Mouse (Mus musculus) intestine, postnatal 0 days (tissue): ENCODE data around the gene Hmcn1. TPM values are rescaled to one million over a fixed set of nuclear protein-coding genes. Genes with fewer than 3 reads are reported as not detected.

Experiments
- ATAC-seq: fragments of 200-750 bp; cut with Nextera tagmentation; 2 replicates; pipeline ENCODE4 v1.8.0; 2017; ENCODE audit warnings: mild to moderate bottlenecking, moderate TSS enrichment, moderate library complexity
- H3K27ac ChIP-seq: fragments of 300-500 bp; sonication (generic); 2 replicates; pipeline ENCODE4 v1.5.1; 2014; ENCODE audit warnings: mild to moderate bottlenecking, low read depth, low read length, moderate library complexity
- H3K27me3 ChIP-seq: fragments of 300-500 bp; sonication (generic); replicated peaks from 2 replicates; pipeline ENCODE4 v1.6.1; 2014; ENCODE audit warnings: low read length, mixed read lengths; ENCODE audit not compliant: control insufficient read depth, insufficient read depth
- H3K36me3 ChIP-seq: fragments of 300-500 bp; sonication (generic); 2 replicates; pipeline ENCODE4 v1.6.1; 2014; ENCODE audit warnings: mild to moderate bottlenecking, moderate library complexity; ENCODE audit not compliant: control insufficient read depth, insufficient read depth
- H3K4me1 ChIP-seq: fragments of 300-500 bp; sonication (generic); replicated peaks from 2 replicates; pipeline ENCODE4 v1.6.1; 2014; ENCODE audit warnings: antibody characterized with exemption, low read length, mixed read lengths; ENCODE audit not compliant: control insufficient read depth, insufficient read depth
- H3K4me2 ChIP-seq: fragments of 300-500 bp; sonication (generic); replicated peaks from 2 replicates; pipeline ENCODE4 v1.6.1; 2014; ENCODE audit warnings: low read depth, mild to moderate bottlenecking, moderate library complexity
- H3K4me3 ChIP-seq: fragments of 300-500 bp; sonication (generic); 2 replicates; pipeline ENCODE4 v1.5.1; 2014; ENCODE audit warnings: low read depth, low read length
- H3K9ac ChIP-seq: fragments of 300-500 bp; sonication (generic); 2 replicates; pipeline ENCODE4 v1.6.1; 2014; ENCODE audit warnings: mild to moderate bottlenecking, low read depth, low read length
- H3K9me3 ChIP-seq: fragments of 300-500 bp; sonication (generic); 2 replicates; pipeline ENCODE4 v1.6.1; 2016; ENCODE audit warnings: mixed run types; ENCODE audit not compliant: control insufficient read depth
- CTCF ChIP-seq: sonication (generic); IDR thresholded peaks from 2 replicates; pipeline ENCODE4 v1.5.1; 2016; ENCODE audit warnings: low read depth, mild to moderate bottlenecking, control low read depth, antibody characterized with exemption, moderate library complexity
- WGBS: fragments of 180-500 bp; shearing (Covaris S2); extraction: QIAGEN DNeasy Blood & Tissue Kit; methylation state at CpG from one replicate; pipeline ENCODE4 v1.1.7; 2014; 5-methylcytosine and 5-hydroxymethylcytosine counted together
- polyA plus RNA-seq: library from polyadenylated mRNA; unstranded; fragments of >200 nt; fragmentation: Nextera tagmentation; extraction: Ambion mirVana; gene quantifications from 2 replicates; pipeline ENCODE4 v1.2.1, GENCODE M21; 2015

Gene Hmcn1
- polyA plus RNA-seq, 1 experiment from 2014 or later, result 4.2 TPM

GRCm38 (mm10) chr1:150682044-150682443 is 311.2 kb downstream of the Hmcn1 start:
- Histone ChIP-seq H3K36me3 (no peaks in the 10 kb centered on the region), H3K27me3 (no peaks in the 10 kb centered on the region), H3K4me2 (no peak overlapping the region), H3K27ac (no peak overlapping the region), H3K4me3 (no peak overlapping the region), H3K9ac (no peak overlapping the region), H3K4me1 (no peaks in the 10 kb centered on the region), H3K9me3 (no peaks in the 10 kb centered on the region)
- no peak for TF ChIP-seq CTCF
- no peak for ATAC-seq
- WGBS, result 77% methylated on average over 6 of the region's 6 CpGs

GRCm38 (mm10) chr1:150681433-150681832 is 311.8 kb downstream of the Hmcn1 start:
- H3K27me3 ChIP-seq, result no peaks in the 10 kb centered on the region
- H3K4me3 ChIP-seq, result no peak overlapping the region
- no peaks in the 10 kb centered on the region for H3K9me3 ChIP-seq
- H3K36me3 ChIP-seq, result no peaks in the 10 kb centered on the region
- H3K4me2 ChIP-seq, result no peak overlapping the region
- TF ChIP-seq CTCF, result no peak
- H3K4me1 ChIP-seq, result no peaks in the 10 kb centered on the region
- H3K27ac ChIP-seq, result no peak overlapping the region
- H3K9ac ChIP-seq, result no peak overlapping the region
- ATAC-seq, result no peak
- 94% methylated on average over 3 of the region's 3 CpGs for WGBS

DNA sequence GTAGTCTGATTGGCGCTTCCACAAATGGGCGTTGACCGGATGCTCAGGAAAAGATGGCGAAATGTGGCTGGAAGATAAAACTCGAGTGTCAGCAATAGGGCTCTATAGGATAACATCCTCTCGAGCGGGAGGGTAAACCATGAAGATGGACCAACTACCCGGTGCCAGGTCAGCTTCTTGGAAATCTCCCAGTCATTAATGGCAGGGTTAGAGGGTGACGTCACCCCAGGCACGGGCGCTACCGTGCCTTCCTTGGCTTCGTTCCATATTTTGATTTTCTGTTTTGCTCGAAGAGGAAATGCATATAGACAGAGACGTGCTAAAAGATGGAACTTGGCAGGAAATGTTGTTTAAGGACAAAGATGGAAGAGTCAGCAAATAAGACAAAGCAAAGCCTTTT is 312.2 kb downstream of the Hmcn1 start:
- Histone ChIP-seq H3K27me3 (no peaks in the 10 kb centered on the region), H3K9me3 (no peaks in the 10 kb centered on the region), H3K4me1 (no peaks in the 10 kb centered on the region), H3K27ac (no peak overlapping the region), H3K4me3 (no peak overlapping the region), H3K36me3 (no peaks in the 10 kb centered on the region), H3K9ac (no peak overlapping the region), H3K4me2 (no peak overlapping the region)
- WGBS, result 74% methylated on average over 15 of the region's 15 CpGs
- TF ChIP-seq CTCF, result no peak
- no peak for ATAC-seq

DNA sequence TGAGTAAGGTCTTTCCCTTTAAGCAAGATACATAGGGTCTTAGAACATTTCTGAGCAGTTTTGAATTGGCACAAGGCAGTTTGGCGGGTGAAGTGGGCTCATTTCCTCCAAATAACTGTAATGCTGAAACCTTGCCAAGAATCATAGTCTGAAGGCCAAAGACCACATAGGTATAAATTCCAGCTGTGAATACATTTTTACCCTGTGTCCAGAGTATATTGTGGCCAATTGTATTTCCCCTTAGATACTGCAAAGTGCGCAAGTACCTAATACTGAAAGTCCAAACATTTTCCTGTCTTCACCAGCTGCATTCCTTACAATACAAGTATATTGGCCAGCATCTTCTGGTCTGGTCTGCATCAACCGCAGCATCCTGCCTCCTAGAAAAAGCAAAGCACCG is 312.9 kb downstream of the Hmcn1 start:
- no peak for TF ChIP-seq CTCF
- Histone ChIP-seq H3K4me3 (no peak overlapping the region), H3K9me3 (no peaks in the 10 kb centered on the region), H3K4me1 (no peaks in the 10 kb centered on the region), H3K9ac (no peak overlapping the region), H3K27me3 (no peaks in the 10 kb centered on the region), H3K36me3 (no peaks in the 10 kb centered on the region), H3K27ac (no peak overlapping the region), H3K4me2 (no peak overlapping the region)
- 73% methylated on average over 4 of the region's 4 CpGs for WGBS
- ATAC-seq, result no peak

DNA sequence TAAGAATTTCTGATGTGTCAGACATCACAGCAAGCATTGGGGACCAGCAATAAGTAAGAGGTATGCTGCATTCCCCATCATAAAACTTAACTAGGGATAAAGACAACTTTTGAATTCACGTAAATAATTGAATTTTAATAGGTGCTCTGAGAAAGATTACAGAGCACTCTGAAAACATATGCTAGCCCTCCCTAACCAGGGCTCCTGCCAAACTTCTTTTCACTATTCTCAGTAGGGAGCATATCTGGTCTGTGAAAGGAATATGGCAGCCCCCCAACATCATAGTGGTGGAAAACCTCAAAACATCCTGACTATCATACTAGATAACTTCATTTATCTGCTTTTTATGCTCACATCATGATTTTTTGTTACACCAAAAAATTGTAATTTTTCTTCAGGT is 347.9 kb downstream of the Hmcn1 start:
- H3K27me3 ChIP-seq, result no peaks in the 10 kb centered on the region
- no peaks in the 10 kb centered on the region for H3K36me3 ChIP-seq
- TF ChIP-seq CTCF, result no peak
- no peaks in the 10 kb centered on the region for H3K9me3 ChIP-seq
- no peak overlapping the region for H3K4me2 ChIP-seq
- H3K27ac ChIP-seq, result no peak overlapping the region
- H3K9ac ChIP-seq, result no peak overlapping the region
- no peaks in the 10 kb centered on the region for H3K4me1 ChIP-seq
- ATAC-seq, result no peak
- WGBS, result 93% methylated on average over 1 of the region's 1 CpGs
- no peak overlapping the region for H3K4me3 ChIP-seq

DNA sequence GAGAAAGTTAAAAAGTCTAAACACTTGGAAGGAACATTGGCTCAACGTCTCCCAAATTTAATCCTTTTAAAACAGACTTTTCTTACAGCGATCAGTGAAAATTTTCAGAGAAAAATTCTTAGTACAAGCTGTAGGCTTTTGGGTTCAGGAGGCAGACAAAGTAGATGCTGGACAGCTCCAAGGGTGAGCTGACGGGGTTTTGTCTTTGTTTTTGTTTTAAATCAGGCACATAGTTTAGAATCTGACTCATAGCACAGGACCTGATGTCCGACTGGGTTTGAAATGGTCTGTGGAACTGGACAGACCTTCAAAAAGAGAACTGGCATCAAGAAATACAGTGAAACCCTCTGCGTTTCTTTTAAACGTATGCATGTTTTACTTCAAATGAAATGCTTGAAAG is 353.7 kb downstream of the Hmcn1 start:
- Histone ChIP-seq H3K9me3 (no peaks in the 10 kb centered on the region), H3K27me3 (no peaks in the 10 kb centered on the region), H3K9ac (no peak overlapping the region), H3K36me3 (no peaks in the 10 kb centered on the region), H3K4me2 (no peak overlapping the region), H3K27ac (no peak overlapping the region), H3K4me3 (no peak overlapping the region), H3K4me1 (no peaks in the 10 kb centered on the region)
- TF ChIP-seq CTCF, result no peak
- ATAC-seq, result no peak
- WGBS, result 48% methylated on average over 6 of the region's 6 CpGs

- no peaks in the 10 kb centered on the region for H3K27me3 ChIP-seq
- H3K9me3 ChIP-seq, result no peaks in the 10 kb centered on the region
- H3K36me3 ChIP-seq, result no peaks in the 10 kb centered on the region
- no peak overlapping the region for H3K9ac ChIP-seq
- WGBS, result 63% methylated on average over 4 of the region's 4 CpGs
- H3K4me3 ChIP-seq, result no peak overlapping the region
- no peaks in the 10 kb centered on the region for H3K4me1 ChIP-seq
- no peak overlapping the region for H3K27ac ChIP-seq
- TF ChIP-seq CTCF, result peak; percentile 48
- H3K4me2 ChIP-seq, result no peak overlapping the region
- ATAC-seq, result no peak
Measured at GRCm38 (mm10) chr1:150632506-150632905, 360.7 kb downstream of the Hmcn1 start.
